19 mouse cellular contexts compared by ENCODE assay signal in the genomic region with DNA sequence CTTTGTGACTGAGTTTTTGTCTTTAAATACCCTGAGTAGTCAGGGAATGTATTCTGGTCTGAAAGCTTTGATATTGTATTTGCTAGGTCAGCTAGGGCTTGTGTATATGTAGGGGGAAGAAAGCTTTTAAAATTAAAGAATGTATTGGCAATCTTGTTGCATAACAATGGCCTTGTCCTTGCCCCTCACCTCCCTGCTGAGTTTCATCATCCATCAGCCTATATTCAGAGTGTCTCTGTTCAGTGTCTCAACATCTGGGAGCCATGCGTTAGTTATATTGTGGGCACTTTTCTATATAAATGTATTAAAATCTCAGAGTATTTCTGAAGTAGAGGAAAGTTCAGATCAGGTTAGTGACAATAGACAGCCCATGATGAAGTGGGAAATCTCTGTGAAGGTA.
DNase-seq lines count a peak whose midpoint lies in the region; ATAC-seq and TF ChIP-seq lines count a peak whose summit lies in the region.
"Had no signal": no experiment of that assay in that cellular context is flagged by ENCODE, and none has a peak within 500 bp of the region (broad histone marks: within the 10 kb centered on the region; RNA-seq: fewer than 3 reads in every experiment).

No protein-coding gene starts in this region.

- no peaks in the 10 kb centered on the region for H3K4me1 ChIP-seq in stomach, postnatal 0 days (replicated peaks; ENCODE audit: control insufficient read depth, insufficient read depth)
- H3K4me1 ChIP-seq: embryonic facial prominence, embryonic 10.5 days; embryonic facial prominence, embryonic 12.5 days; forebrain, embryonic 13.5 days; forebrain, embryonic 15.5 days had no signal

- H3K4me2 ChIP-seq in stomach, postnatal 0 days (replicated peaks; ENCODE audit: low read depth) = no peak overlapping the region
- H3K4me2 ChIP-seq: embryonic facial prominence, embryonic 12.5 days; forebrain, embryonic 13.5 days; forebrain, embryonic 15.5 days had no signal

- H3K27ac ChIP-seq in stomach, postnatal 0 days (replicated peaks) = no peak overlapping the region
- H3K27ac ChIP-seq: embryonic facial prominence, embryonic 10.5 days; embryonic facial prominence, embryonic 12.5 days; forebrain, embryonic 13.5 days; forebrain, embryonic 15.5 days had no signal

- H3K9me3 ChIP-seq in stomach, postnatal 0 days (ENCODE audit: control insufficient read depth, low read length) = no peaks in the 10 kb centered on the region
- H3K9me3 ChIP-seq: embryonic facial prominence, embryonic 10.5 days; embryonic facial prominence, embryonic 12.5 days; forebrain, embryonic 13.5 days; forebrain, embryonic 15.5 days had no signal

- no peak overlapping the region for H3K4me3 ChIP-seq in stomach, postnatal 0 days (ENCODE audit: low read depth, low read length)
- H3K4me3 ChIP-seq: embryonic facial prominence, embryonic 10.5 days; embryonic facial prominence, embryonic 12.5 days; forebrain, embryonic 13.5 days; forebrain, embryonic 15.5 days had no signal

- peak; percentile 43 for DNase-seq in 416B (ENCODE audit: low read depth)
- DNase-seq in spleen, postnatal 14 days (ENCODE audit: low spot score in 2 of 2) = no peak
- no peak for DNase-seq in stomach, postnatal 0 days (ENCODE audit: low spot score)
- DNase-seq in thymus, postnatal 25 days = no peak
- DNase-seq: adrenal gland, adult 8-10 months; adrenal gland, postnatal 14 days; adrenal gland, postnatal 36 days; cerebellum, adult 11-12 months; cerebellum, adult 2 months; cerebellum, adult 9-10 months; cerebellum, postnatal 14 days; cerebellum, postnatal 36 days; forebrain, postnatal 0 days had no signal

- TF ChIP-seq CTCF in stomach, postnatal 0 days (IDR thresholded peaks at IDR 0.05; ENCODE audit: low read depth) = no peak

- no peaks in the 10 kb centered on the region for H3K36me3 ChIP-seq in stomach, postnatal 0 days (ENCODE audit: control insufficient read depth, insufficient read depth, low read length)
- H3K36me3 ChIP-seq: embryonic facial prominence, embryonic 10.5 days; embryonic facial prominence, embryonic 12.5 days; forebrain, embryonic 15.5 days had no signal

- no peaks in the 10 kb centered on the region for H3K27me3 ChIP-seq in stomach, postnatal 0 days (ENCODE audit: control insufficient read depth, insufficient read depth, low read length)
- H3K27me3 ChIP-seq: embryonic facial prominence, embryonic 12.5 days; forebrain, embryonic 13.5 days; forebrain, embryonic 15.5 days had no signal

- 0 out of 2 replicates have a peak, but pooled peaks have one; percentile 13 for ATAC-seq in common myeloid progenitor, adult 5-6 weeks (replicated peaks; ENCODE audit: low read depth, poor library complexity, severe bottlenecking)
- ATAC-seq in megakaryocyte, adult 5-6 weeks (ENCODE audit: poor library complexity, severe bottlenecking) = peak; percentile 30
- ATAC-seq in stomach, postnatal 0 days (ENCODE audit: low FRiP score, low TSS enrichment) = no peak
- ATAC-seq: forebrain, embryonic 13.5 days; forebrain, embryonic 15.5 days; forebrain, postnatal 0 days had no signal

- H3K9ac ChIP-seq in stomach, postnatal 0 days (ENCODE audit: low read length) = no peak overlapping the region
- H3K9ac ChIP-seq: embryonic facial prominence, embryonic 12.5 days; forebrain, embryonic 13.5 days; forebrain, embryonic 15.5 days; forebrain, postnatal 0 days had no signal

- no peak for TF ChIP-seq EP300 in stomach, postnatal 0 days (optimal IDR thresholded peaks at IDR 0.05)

- WGBS in stomach, postnatal 0 days = 78% methylated on average over 1 of the region's 1 CpGs
